Mouse (Mus musculus): Measurements from ENCODE around the gene Zmiz1.

The Zmiz1 gene

DNA sequence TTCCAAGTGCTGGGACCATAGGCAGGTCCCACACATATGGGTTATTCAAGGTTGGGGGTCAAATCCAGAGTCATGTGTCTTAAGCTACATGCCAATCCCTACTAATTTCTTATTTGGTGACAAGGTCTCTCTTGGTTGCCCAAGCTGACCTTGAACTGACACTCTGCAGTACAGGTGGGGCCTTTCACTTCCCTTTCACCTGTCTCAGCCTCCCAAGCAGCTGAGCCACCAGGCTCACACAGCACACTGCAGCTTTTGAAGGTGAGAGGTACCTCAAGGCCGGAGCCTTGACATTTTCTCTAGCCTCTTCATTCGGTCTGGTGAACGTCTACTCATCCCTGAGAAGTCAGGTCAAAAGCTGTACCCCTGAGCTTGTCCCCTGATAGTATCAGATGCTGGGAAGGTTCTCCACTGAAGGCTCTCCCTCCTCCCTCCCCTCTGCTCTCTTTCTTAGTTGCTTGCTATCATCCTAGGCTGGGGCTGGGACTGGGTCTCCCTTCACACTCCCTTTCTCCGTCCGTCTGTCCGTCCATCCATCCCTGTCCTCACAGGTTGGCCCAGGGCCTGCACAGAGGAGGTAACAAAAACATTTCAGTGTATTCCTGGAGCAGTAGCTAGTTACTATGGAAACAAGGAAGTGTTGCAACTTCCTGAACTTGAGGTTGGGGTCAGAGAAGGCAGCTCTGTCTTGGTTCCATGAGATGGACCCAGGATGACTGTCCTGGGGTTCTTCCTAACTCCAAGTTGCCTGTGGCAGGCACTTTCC lies 13.3 kb downstream of the Zmiz1 start:
- DNase-seq (ENCODE audit: low spot score in 2 of 2), result no peak

DNA sequence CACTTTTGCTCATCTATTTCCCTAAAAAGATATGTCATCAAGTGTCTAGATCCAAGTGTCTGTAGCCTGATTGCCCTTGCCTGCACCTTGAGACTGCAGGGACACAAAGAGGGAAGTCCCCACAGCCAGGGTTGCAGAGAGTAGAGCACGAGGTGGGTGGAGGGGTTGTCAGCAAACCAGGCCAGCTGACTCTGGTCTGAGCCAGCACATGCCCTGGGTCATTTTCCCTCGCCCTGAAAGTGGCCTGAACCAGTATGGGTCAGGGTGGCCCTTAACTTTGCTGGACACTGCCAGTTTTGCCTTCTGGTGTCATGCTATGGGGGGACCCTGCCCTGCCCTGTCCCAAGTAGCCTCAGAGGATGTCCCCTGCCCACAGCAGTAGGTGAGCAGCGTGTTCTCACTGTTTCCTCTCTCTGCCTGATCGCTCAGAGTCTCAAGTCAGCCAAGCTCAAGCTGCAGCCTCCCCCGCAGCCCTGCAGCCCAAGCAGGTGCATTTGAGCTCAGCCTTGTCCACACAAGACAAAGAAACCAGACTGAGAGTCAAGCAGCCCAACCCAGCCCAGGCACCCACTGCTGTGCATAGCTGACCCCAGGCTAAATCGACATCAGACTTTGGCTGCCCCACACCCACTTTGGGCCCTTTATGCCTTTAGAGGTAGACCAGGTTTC lies 14.1 kb downstream of the Zmiz1 start:
- DNase-seq (ENCODE audit: low spot score in 2 of 2), result peak in 1 of 2 experiments; percentile 63

DNA sequence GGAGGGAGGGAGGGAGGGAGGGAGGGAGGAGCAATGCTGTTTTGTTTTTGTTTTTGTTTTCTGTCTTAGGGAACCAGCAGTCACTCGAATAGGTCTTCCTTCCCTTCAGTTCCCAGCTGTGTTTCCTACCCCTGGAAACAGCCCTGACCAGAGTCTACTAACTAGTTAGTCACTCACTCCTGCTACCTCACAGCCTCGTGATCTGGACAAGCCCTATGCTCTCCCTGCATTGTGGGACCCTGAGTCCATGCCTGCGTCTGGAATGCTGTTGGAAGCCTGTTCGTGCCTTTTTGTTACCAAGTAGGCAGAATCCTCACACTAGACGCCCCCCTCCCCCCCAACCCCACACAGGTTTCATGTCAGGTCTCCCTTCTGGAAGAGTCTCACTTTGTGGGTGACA lies 15.0 kb downstream of the Zmiz1 start:
- DNase-seq (ENCODE audit: low spot score in 2 of 2), result no peak

DNA sequence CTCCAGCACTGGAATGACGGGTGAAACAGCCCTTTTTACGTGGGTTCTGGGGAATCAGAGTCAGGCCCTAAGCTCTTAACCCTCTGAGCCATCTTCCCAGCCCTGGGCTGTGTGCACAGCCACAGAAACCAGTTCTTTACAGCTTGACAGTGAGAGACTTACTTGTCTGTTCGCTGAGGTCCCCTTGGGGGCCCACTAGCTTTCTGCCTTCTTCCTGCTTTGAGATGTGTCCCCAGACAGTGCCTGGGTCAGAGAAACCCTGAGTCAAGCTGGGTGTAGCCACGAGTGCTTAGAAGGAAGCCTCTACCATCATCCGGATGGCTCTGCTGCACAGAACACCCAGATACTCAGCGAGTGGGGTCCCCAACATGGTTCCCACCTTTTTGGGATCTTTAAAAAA lies 15.7 kb downstream of the Zmiz1 start:
- no peak for DNase-seq (ENCODE audit: low spot score in 2 of 2)

DNA sequence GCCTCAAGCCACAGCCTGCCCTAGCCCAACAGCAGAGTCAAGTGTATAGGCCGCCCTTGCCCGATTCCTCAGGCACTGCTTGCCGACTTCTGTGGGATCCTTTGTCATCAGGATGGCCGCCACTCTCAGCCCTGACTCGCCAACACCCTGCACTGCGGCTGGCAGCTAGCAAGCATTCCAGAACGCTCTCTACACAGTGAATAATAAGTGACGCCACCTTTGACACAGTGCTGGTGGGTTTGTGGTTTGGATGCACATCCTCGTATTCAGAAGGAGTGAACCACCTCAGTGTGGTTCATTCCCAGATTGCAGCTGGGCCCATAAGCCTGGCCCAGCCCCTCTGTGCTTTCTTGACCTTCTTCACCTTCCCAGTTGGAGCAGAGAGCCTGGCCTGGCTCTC lies 17.1 kb downstream of the Zmiz1 start:
- no peak for DNase-seq (ENCODE audit: low spot score in 2 of 2)

DNA sequence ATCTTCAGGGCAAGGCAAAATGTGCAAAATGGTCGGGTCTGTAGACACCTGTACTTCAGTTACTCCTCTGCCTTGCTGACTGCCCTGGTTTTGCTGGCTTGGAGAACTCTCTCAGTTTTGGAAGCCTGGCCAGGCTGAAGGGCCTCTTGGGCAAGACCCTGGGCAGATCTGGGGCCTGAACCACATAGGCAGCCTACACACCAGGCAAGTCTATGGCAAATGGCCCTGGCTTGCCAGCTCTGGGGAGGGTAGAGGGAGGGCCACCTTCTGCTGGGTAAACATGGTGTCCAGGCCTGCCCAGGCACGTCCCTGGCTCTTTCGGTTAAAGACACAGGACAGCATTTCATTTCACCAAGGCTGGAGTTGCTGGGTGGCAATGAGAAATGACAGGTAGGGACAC lies 17.5 kb downstream of the Zmiz1 start:
- DNase-seq (ENCODE audit: low spot score in 2 of 2), result no peak

DNA sequence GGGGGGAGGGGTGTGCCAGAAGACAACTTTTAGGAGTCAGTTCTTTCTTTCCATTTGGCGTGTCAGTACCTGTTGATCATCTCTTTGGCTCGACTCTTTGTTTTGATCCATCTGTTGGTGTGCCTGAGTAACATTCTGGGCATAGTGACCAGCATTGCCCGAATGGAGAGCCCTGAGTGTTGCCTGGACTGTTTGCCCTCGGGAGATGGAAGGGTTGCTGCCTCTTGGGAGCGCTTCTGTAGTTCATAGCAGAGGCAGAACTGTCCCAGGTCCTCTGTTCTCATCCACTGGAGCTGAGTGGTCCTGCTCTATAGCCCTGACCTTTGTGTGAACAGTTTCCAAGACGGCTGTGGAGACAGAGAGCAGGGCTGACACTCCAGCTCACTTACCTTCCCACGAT lies 18.3 kb downstream of the Zmiz1 start:
- no peak for DNase-seq (ENCODE audit: low spot score in 2 of 2)

DNA sequence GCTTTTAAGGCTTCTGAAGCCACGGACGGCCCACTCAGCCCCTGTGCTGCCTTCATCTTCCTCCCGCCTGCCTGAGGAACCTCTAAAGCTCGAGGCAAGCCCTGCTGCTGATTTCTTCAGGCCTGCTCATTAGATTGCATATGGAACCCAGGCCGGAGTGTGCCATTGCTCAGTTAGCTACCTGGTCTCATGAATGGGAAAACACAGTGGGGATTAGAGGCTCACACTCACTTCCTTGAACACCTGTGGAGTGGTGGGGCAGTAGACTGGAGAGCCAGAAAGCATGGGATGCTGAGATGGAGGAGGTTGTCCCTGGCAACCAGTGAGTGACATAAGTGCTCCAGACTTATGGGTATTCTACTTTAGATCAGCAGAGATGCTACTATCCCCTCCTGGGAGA lies 19.3 kb downstream of the Zmiz1 start:
- no peak for DNase-seq (ENCODE audit: low spot score in 2 of 2)

DNA sequence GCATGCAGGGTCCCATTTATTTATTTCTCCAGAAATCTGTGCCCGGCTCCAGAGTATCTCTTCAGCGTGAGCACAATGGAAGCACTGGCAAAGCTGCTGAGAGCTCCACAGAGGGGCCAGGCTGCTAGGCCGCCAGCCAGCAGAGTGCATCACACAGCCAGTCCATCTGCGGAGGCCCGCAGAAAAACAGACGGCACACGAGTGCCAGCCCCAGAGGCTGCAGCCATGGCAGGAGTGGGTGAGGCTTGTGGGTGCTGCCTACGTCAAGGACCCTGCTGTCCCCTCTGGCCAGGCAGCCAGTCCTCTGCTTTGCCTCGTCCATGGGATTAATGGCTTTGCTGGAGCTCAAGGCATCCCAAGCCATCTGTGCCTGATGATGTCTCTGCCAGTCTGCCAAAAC lies 19.8 kb downstream of the Zmiz1 start:
- no peak for DNase-seq (ENCODE audit: low spot score in 2 of 2)

DNA sequence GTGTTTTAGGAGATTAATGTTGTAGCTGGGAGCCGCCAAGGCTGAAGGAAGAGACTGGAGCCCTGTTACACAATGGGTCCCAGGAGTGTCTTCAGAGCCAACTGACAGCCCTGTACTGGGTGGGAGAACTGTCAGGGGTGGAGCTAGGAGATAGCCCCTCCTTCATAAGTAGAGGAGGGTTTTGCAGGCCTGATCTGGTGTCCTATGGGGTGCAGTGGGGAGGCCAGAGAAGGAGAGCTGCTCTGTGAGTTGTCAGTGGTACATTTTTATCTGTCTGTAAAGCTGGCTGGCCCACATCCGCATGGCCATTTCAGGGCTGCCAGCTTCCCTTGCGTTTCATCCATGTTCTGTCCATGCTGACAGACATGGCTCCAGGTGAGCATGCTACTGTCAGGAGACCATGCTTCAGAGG lies 20.9 kb downstream of the Zmiz1 start:
- DNase-seq (ENCODE audit: low spot score in 2 of 2), result no peak

DNA sequence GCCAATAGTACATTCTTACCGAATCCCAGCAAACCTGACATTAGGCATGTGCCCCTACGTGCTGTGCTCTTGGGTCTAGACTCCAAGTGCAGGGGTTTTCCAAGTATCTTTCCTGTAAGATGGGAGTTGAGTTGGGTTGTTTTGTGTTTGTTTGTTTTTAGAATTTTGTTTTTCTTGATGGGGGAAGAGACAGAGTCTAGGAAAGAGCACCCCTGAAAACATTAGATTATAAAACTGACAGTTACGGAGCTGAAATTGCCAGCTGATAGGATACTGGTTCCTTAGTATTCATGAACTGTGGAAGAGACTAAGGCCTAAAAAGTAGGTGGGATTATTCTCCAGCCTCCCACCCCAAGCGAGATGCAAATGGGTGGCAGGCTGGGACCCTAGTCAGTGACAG lies 21.5 kb downstream of the Zmiz1 start:
- DNase-seq (ENCODE audit: low spot score in 2 of 2), result no peak

DNA sequence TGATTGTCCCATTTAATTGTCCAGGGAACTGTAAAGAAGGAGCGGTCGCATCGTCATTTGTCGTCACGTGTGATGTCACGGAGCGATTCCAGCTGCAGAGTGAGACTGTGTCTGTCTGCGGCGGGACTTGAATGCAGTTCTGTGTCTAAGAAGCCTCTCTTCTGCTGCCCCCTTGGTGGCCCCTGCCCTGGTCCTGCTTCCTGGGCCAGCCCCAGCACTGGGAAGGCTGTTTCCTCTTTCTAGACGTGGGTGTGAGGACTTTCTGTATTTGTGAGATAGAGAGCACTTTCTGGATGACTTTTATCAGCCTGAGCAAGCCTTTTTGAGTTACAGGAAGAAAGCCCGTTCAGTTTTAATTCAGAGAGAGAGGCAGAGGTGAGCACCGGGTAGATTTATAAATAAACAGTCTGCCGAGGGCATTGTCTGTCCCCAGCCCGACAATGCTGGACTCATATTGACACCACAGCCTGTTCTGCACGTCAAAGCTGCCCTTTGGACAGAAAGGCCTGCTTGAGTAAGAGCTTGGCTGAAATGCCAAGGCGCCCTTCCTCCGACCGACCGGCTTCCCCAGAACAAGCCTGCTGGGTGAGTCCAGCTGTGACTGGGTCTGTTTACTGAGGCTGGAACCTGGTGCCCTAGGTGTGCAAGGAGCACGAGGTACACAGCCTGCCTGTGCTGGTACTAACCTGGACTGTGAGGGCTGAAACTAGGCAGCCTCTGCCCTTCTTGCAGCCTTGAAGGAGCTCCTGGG lies 22.1 kb downstream of the Zmiz1 start:
- peak; percentile 55 to 66 for DNase-seq (ENCODE audit: low spot score in 2 of 2)

DNA sequence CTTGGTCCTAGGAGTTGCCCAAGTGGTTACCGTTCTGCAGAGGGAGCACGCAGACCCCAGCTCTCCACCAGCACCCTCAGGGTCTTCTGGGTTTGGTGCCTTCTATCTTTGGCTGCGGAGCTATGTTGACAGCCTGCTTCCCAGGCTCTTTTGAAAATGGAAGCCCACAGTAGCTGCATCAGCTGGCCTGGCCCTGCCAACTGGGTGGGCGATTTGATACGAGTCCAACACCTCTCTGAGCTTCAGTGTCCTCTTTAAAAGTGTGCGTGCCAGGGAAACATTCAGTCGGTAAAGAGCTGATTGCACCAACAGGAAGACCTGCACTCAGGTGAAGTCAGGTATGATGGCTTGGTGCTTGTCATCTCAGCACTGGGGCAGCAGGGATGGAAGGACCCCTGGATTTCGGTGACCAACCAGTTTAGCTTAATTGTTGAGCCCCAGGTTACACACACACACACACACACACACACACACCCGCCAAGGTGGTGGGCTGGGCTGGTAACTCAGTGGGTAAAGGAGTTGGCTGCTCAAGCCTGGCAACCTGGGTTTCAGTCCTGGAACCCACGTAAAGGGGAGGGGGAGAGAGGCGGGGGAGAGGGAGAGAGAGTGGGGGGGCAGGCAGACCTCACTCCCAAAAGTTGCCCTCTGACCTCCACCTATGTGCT lies 22.8 kb downstream of the Zmiz1 start:
- no peak for DNase-seq (ENCODE audit: low spot score in 2 of 2)

DNA sequence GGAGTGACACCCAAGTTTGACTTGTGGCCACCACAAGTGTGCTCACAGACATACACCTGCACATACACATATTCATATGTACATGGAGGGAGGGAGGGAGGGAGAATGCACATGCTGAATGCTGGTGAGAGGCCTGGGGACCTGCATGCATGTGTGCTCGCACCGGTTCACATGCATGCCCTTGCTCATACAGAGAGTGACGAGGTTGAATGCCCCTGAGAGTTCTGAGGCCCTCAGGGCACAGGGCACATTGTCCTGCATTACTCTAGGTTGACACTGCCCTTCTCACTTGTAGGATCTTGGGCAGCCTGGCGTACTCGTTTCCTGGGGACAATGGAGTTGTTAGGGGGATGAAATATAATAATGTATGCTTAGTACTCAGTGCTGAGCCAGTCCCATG lies 23.4 kb downstream of the Zmiz1 start:
- no peak for DNase-seq (ENCODE audit: low spot score in 2 of 2)

DNA sequence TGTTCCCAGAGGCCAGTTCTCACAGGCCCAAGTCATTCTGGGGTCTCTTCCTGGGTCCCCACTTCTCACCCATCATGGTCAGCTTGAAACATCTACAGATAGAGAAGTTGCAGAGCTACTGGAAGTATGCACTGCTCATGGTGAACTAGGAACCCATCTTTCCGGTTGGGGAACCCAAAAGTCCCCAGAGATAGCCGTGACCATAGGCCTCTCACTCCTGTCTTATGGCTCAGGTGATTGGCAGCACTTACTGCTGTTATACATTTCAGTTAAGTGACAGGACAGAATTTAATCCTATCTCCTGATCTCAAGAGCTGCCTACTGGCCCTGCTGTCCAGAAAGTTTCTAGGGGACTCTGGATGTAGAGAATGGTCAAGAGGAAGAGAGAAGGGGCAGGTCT lies 24.3 kb downstream of the Zmiz1 start:
- no peak for DNase-seq (ENCODE audit: low spot score in 2 of 2)

DNA sequence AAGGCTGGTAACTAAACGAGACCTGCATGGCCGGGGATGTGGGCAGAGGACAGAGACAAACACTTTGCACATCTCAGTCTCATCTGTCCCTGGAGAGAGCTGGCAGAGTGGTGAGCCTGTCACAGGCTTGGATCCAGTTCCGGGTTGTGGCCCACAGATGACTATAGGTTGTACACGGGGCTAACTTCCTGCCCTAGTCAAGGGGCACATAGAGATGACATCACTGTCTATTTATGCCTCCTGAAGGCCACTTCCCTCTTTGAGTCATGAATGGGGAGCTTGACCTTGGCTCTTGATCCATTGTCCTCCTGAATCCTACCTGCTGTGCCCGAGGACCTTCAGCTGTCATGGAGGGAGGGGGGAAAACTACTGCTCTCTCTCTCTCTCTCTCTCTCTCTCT lies 25.1 kb downstream of the Zmiz1 start:
- DNase-seq (ENCODE audit: low spot score in 2 of 2), result peak in 1 of 2 experiments; percentile 59

DNA sequence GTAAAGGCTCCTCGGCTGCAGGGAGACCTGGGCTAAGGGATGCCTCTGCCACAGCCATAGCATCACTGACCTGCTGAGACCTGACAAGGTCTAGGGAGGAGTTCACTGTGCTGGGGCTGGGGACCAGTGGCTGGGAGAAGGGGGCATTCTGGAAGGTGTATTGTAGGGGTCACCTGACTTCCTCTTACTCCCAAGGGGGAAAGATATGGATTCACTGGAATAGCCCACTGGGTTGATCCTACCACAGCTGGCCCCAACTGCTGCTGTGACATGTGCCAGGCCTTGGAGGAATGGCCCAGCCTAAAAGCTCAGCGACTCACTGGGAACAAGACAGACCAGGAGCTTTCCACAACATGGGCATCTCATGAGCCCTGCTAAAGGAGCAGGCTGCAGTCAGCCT lies 27.2 kb downstream of the Zmiz1 start:
- DNase-seq (ENCODE audit: low spot score in 2 of 2), result no peak

DNA sequence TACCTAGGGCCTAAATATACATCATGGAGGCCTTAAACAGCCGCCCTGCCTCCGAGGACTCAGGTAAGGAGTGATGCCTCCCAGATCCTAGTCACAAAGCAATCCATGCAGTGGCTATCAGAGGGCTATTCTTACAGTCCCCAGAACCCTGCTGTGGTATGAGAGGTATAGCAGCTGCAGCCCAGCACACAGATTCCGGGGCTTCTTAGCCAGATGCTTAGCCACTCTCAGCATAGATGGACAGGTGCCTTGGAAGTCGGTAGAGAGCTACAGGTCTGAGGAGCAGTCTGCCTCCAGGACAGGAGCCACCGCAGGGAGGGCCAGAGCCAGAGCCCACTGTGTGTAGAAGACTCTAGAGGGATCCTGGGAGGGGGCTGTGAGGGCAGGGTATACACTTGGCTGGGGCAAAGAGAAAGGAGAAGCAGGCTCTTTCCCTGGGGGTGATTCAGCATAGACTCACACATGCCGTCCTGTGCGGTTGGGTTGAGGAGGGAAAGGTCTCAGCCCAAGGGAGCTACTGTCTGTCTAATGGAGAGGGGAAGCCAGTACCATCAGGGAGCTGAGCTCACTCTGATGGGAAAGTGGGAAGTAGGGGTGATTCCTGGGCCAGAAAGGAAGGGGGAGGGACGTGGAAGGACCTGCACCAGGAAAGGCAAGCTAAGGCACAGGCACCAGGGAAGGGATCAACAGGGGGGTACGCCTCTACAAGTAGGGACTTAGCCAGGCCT lies 27.9 kb downstream of the Zmiz1 start:
- no peak for DNase-seq (ENCODE audit: low spot score in 2 of 2)

DNA sequence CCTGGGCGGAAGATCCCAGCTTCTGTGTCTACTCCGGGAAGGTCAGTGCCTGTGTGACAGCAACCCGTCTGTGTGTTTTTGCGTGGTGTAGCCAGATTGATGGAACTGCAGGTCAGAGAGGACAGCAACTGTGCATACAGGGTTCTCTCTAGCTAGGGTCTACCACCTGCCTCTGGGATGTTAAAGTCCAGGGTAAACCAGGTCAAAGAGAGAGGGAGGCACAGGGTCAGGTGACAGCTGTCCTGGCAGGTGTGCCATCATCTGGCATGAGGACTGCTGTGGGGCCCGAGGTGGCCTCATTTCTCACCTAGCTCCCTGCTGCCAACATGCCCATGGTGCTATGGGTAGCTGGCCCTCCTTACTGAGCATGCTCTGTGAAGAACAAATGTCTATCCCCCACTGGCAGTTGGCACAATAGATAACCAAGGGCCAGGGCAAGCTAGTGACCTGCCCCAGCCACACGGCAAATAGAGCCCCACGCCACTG lies 28.5 kb downstream of the Zmiz1 start:
- DNase-seq (ENCODE audit: low spot score in 2 of 2), result no peak

DNA sequence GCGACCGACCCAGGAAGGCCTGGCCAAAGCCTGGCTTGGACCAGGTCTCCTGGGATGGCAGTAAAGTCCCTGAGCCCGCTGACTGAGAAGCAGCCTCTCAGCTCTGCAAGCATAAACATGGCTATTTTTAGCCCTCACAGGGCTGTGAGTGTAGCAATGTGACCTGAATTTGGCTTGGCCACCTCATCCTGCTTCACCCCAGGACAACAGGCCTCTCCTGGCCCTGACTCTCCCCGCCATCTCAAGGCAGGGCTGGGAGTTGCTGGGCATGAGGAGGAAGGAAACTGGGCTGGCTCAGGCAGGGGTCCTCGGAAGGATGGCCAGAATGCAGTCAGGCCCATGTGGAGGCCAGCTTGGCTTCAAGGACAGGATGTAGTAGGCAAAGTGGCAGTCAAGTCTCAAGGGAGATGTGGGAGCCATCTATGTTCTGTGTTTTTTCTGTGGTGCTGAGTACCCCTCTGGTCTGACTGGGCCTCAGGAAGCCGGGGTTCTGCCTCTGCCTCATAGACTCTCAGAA lies 29.2 kb downstream of the Zmiz1 start:
- peak in 1 of 2 experiments; percentile 45 for DNase-seq (ENCODE audit: low spot score in 2 of 2)

Data from spleen, postnatal 10 days (tissue).